Mouse (Mus musculus) CH12.LX (cell line): ENCODE data around the gene Cd38.

Experiments
- CTCF ChIP-seq, 2 experiments: IDR thresholded peaks in 1 of 2; conservative IDR thresholded peaks in 1 of 2; 2 replicates each; pipeline ENCODE4 v1.5.1; 2011 to 2012; ENCODE audit warnings: low read depth in 2 of 2, low read length in 2 of 2, improper control_type of control experiment in 1 of 2, inconsistent platforms in 1 of 2, mild to moderate bottlenecking in 1 of 2, moderate library complexity in 1 of 2
- GABPA ChIP-seq: IDR thresholded peaks from 2 replicates; pipeline ENCODE4 v1.6.1; 2012; ENCODE audit warnings: low read depth, low read length, improper control_type of control experiment, inconsistent platforms; ENCODE audit not compliant: insufficient replicate concordance
- POLR2AphosphoS2 ChIP-seq: IDR thresholded peaks from 2 replicates; pipeline ENCODE4 v1.6.1; 2011; ENCODE audit warnings: low read depth, low read length, improper control_type of control experiment
- ZC3H11A ChIP-seq: IDR thresholded peaks from 2 replicates; pipeline ENCODE4 v1.6.1; 2012; ENCODE audit warnings: low read depth, mild to moderate bottlenecking, inconsistent platforms, low read length, improper control_type of control experiment
- ZNF384 ChIP-seq: IDR thresholded peaks from 2 replicates; pipeline ENCODE4 v1.6.1; 2012; ENCODE audit warnings: low read depth, low read length, improper control_type of control experiment, inconsistent platforms

DNA sequence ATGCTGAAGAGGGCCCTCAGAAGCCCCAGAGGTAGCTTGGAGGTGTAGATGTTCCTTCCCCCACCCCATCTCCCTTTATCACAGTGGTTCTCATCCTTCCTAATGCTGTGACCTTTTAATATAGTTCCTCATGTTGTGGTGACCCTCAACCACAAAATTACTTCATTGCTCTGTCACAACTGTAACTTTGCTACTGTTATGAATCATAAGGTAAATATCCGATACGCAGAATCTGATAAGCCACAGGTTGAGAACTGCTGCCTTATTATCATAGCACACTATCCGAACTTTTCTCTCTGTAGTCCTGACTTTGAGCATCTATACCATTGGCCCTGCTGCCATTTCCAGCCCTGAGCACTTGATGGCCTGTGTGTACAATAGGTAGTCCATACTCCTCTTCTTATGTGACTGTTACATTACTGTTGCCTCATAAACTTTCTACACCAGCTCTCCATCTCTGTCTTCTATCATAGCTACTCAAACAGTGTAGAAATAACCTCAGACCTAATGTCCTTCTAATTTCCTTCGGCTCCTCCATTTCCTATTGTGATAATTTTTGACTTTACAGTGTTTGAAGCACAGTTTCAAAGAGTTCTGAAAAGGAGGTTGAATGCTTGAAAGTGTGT is 47.0 kb downstream of the Cd38 start:
- no peak for TF ChIP-seq POLR2AphosphoS2
- no peak for TF ChIP-seq ZNF384
- TF ChIP-seq GABPA: no peak
- no peak for TF ChIP-seq CTCF (conservative IDR thresholded peaks at IDR 0.05 in 1 of 2, IDR thresholded peaks at IDR 0.05 in 1 of 2; ENCODE audit: low read depth in 2 of 2, low read length in 2 of 2)
- TF ChIP-seq ZC3H11A: no peak
